Comparison of ENCODE assay signal across 8 mouse cellular contexts in genomic region chr7:126779983-126780970, GRCm38 (mm10). TPM values are rescaled to one million over a fixed set of nuclear protein-coding genes. Genes with fewer than 3 reads are reported as not detected.
A peak's percentile ranks its signal among the peaks of the same experiment; 100 is the strongest.
DNase-seq lines count a peak whose midpoint lies in the region; ATAC-seq lines count a peak whose summit lies in the region.

No protein-coding gene starts in this region.

- peak overlapping the region; percentile 82 for H3K4me2 ChIP-seq in stomach, embryonic 14.5 days (replicated peaks; ENCODE audit: low read depth, low read length)

- ATAC-seq in stomach, embryonic 14.5 days (ENCODE audit: insufficient number of reproducible peaks, insufficient read depth, low FRiP score, low read depth) = peak; percentile 56

- no peaks in the 10 kb centered on the region for H3K9me3 ChIP-seq in embryonic facial prominence, embryonic 10.5 days
- H3K9me3 ChIP-seq in stomach, embryonic 14.5 days (ENCODE audit: control insufficient read depth, low read depth, low read length) = no peaks in the 10 kb centered on the region

- H3K27me3 ChIP-seq in embryonic facial prominence, embryonic 10.5 days (replicated peaks; ENCODE audit: low read depth, poor library complexity, severe bottlenecking) = no peaks in the 10 kb centered on the region
- no peaks in the 10 kb centered on the region for H3K27me3 ChIP-seq in stomach, embryonic 14.5 days (ENCODE audit: control insufficient read depth, insufficient read depth, low read length)

- peak overlapping the region; percentile 62 for H3K4me3 ChIP-seq in embryonic facial prominence, embryonic 10.5 days
- peak overlapping the region; percentile 36 for H3K4me3 ChIP-seq in stomach, embryonic 14.5 days (ENCODE audit: low read depth, low read length)

- peaks cover 73% of the 10 kb centered on the region for H3K4me1 ChIP-seq in embryonic facial prominence, embryonic 10.5 days
- peaks cover 33% of the 10 kb centered on the region for H3K4me1 ChIP-seq in stomach, embryonic 14.5 days (ENCODE audit: control insufficient read depth, insufficient read depth, low read length)

- peak overlapping the region; percentile 84 for H3K27ac ChIP-seq in embryonic facial prominence, embryonic 10.5 days (replicated peaks)
- peak overlapping the region; percentile 72 for H3K27ac ChIP-seq in stomach, embryonic 14.5 days (ENCODE audit: low read length)

- DNase-seq in 416B (ENCODE audit: low read depth) (peak; percentile 91), liver (peak; percentile 90)
- DNase-seq in adrenal gland, adult 8-10 months = peak; percentile 80
- peak; percentile 94 for DNase-seq in embryonic facial prominence, embryonic 10.5 days (ENCODE audit: low spot score)
- DNase-seq in heart, adult 18-20 months = peak; percentile 85 to 90
- peak; percentile 88 for DNase-seq in kidney, adult 18-20 months
- DNase-seq in monocyte, adult 2 months (ENCODE audit: low read depth in 1 of 2, low spot score in 2 of 2) = peak; percentile 60 to 78

- H3K9ac ChIP-seq in stomach, embryonic 14.5 days (replicated peaks; ENCODE audit: low read depth, low read length) = peak overlapping the region; percentile 37; the same call in 1 of the 2 replicates

- WGBS in embryonic facial prominence, embryonic 10.5 days = 2% methylated on average over 21 of the region's 21 CpGs
- WGBS in stomach, embryonic 14.5 days = under 1% methylated on average over 21 of the region's 21 CpGs

- peaks cover 37% of the 10 kb centered on the region for H3K36me3 ChIP-seq in embryonic facial prominence, embryonic 10.5 days (replicated peaks)
- peaks cover 20% of the 10 kb centered on the region for H3K36me3 ChIP-seq in stomach, embryonic 14.5 days (ENCODE audit: control insufficient read depth, insufficient read depth, low read length)

RNA-seq across cellular contexts. Expression of gene Tbx6, which starts 1.0 kb away (rescaled TPM):
- under 1 TPM in 3 of 4 experiments, not detected in 1; 0.35 to 0.74 (median 0.56) TPM for total RNA-seq in adrenal gland, adult 8-10 months (2022)
- 0.36 and 0.60 TPM in 2 replicates for polyA plus RNA-seq in embryonic facial prominence, embryonic 10.5 days (2016; fragmentation: Nextera tagmentation; extraction: Ambion mirVana)
- total RNA-seq in heart, adult 18-20 months (2021) = under 1 TPM; 0.27 to 0.64 TPM
- 0.56 and 0.95 TPM in 2 replicates for polyA plus RNA-seq in stomach, embryonic 14.5 days (2014; fragmentation: Nextera tagmentation; extraction: Ambion mirVana)

RNA-seq across cellular contexts. Expression of gene Ypel3, which starts 3.5 kb away (rescaled TPM):
- total RNA-seq in adrenal gland, adult 8-10 months (2022) = 100 to 1,000 TPM; 114 to 148 (median 125) TPM
- polyA plus RNA-seq in embryonic facial prominence, embryonic 10.5 days (2016; fragmentation: Nextera tagmentation; extraction: Ambion mirVana) = 51.1 and 64.4 TPM in 2 replicates
- total RNA-seq in heart, adult 18-20 months (2021) = 10 to 100 TPM; 43.4 to 73.3 TPM
- polyA plus RNA-seq in stomach, embryonic 14.5 days (2014; fragmentation: Nextera tagmentation; extraction: Ambion mirVana) = 103 and 116 TPM in 2 replicates

RNA-seq across cellular contexts. Expression of gene Ppp4c, which starts 12.0 kb away (rescaled TPM):
- total RNA-seq in adrenal gland, adult 8-10 months (2022) = 100 to 1,000 TPM in 1 of 4 experiments, 10 to 100 TPM in 3; 85.9 to 100 (median 94.9) TPM
- 390 and 408 TPM in 2 replicates for polyA plus RNA-seq in embryonic facial prominence, embryonic 10.5 days (2016; fragmentation: Nextera tagmentation; extraction: Ambion mirVana)
- total RNA-seq in heart, adult 18-20 months (2021) = 10 to 100 TPM; 35.6 to 39.0 TPM
- 239 and 258 TPM in 2 replicates for polyA plus RNA-seq in stomach, embryonic 14.5 days (2014; fragmentation: Nextera tagmentation; extraction: Ambion mirVana)

RNA-seq across cellular contexts. Expression of gene Gdpd3, which starts 14.1 kb away (rescaled TPM):
- 1 to 10 TPM; 1.8 to 9.2 (median 5.6) TPM for total RNA-seq in adrenal gland, adult 8-10 months (2022)
- 0.96 and 1.8 TPM in 2 replicates for polyA plus RNA-seq in embryonic facial prominence, embryonic 10.5 days (2016; fragmentation: Nextera tagmentation; extraction: Ambion mirVana)
- total RNA-seq in heart, adult 18-20 months (2021) = 1 to 10 TPM in 1 of 2 experiments, under 1 TPM in 1; 0.27 to 1.6 TPM
- polyA plus RNA-seq in stomach, embryonic 14.5 days (2014; fragmentation: Nextera tagmentation; extraction: Ambion mirVana) = 1.6 and 2.8 TPM in 2 replicates

RNA-seq across cellular contexts. Expression of gene Fam57b, which starts 17.2 kb away (rescaled TPM):
- total RNA-seq in adrenal gland, adult 8-10 months (2022) = 10 to 100 TPM in 3 of 4 experiments, 1 to 10 TPM in 1; 9.4 to 16.7 (median 13.8) TPM
- 0.80 and 1.2 TPM in 2 replicates for polyA plus RNA-seq in embryonic facial prominence, embryonic 10.5 days (2016; fragmentation: Nextera tagmentation; extraction: Ambion mirVana)
- 1 to 10 TPM; 8.4 to 8.6 TPM for total RNA-seq in heart, adult 18-20 months (2021)
- 1.1 and 1.8 TPM in 2 replicates for polyA plus RNA-seq in stomach, embryonic 14.5 days (2014; fragmentation: Nextera tagmentation; extraction: Ambion mirVana)

Comparison
In these comparisons a context has a peak if more than half of its experiments do, and no peak if none do; other contexts are left out.
1. Peak in every context shown above with its lines: DNase-seq, ATAC-seq, H3K4me3 ChIP-seq and H3K27ac ChIP-seq.